Mouse (Mus musculus) c-Kit-positive CD71-positive TER-119-positive erythroid progenitor cells, embryonic 14.5 days (primary cell): ENCODE data around the gene Ctnnbl1.

ENCODE experiments used
- DNase-seq: peaks from one replicate; pipeline ENCODE4 v3.0.0-alpha.2; 2013; ENCODE audit warnings: low spot score

Gene Ctnnbl1

GRCm38 (mm10) chr2:157736854-157737850 lies at the start of gene Ctnnbl1:
Gene Ctnnbl1, plus strand, starts transcription at chr2:157737401.
- peak; percentile 99 for DNase-seq

DNA sequence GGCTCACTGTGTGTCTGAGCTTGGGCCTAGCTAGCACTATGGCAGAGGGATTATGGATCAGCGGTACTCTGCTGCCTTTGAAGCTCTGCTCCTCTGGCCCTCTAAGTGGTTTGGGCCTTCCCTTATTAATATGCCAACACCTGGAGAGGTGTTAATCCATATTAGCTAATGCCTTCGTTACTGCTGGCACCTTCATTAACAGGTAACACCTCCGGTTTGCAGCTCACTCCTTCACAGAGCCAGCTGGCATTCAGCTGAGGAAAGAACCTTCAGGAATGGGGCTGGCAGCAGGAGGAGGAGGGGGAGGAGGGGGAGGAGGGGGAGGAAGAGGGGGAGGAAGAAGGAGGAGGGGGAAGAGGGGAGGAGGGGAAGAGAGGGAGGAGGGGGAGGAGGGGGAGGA lies 49.7 kb upstream of the Ctnnbl1 start:
- no peak for DNase-seq

DNA sequence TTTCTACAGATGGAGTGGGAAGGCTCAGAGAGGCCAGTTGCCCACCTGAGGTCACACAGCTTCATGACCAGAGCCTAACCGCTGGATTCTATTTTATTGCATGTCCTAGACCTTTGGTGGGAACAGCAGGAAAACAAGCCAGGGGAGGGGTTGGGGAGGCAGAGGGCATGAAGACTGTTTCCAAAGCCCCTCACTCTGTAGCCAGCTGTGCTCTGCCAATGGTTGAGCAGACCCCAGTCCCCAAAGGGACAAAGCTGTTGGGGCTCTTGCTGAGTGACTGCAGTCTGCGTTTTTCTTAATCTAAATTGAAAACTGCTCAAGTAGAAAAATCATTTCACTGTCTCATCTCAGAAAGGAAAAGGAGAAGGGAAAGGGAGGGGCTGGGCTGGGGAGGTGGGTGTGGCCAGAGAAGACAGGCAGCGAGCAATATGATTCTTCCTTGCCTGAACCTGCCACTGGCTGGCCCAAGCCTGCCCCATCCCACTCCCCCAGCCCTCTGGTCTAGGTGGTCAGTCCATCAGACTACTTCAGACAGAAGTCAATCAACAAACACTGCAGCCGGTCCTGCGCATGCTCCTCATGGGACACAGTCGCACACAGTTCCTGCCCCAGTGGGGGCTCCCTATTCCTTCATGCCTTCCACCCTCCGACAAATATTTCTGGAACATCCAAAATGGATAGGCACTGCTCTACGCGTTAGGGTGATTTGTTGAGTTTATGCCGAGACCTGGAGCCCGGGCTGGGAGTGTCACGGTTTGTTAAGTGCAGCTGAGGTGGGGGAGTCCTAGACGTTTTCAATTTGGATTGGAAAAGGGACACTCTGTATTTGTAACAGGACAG lies 45.7 kb upstream of the Ctnnbl1 start:
- DNase-seq, result no peak

DNA sequence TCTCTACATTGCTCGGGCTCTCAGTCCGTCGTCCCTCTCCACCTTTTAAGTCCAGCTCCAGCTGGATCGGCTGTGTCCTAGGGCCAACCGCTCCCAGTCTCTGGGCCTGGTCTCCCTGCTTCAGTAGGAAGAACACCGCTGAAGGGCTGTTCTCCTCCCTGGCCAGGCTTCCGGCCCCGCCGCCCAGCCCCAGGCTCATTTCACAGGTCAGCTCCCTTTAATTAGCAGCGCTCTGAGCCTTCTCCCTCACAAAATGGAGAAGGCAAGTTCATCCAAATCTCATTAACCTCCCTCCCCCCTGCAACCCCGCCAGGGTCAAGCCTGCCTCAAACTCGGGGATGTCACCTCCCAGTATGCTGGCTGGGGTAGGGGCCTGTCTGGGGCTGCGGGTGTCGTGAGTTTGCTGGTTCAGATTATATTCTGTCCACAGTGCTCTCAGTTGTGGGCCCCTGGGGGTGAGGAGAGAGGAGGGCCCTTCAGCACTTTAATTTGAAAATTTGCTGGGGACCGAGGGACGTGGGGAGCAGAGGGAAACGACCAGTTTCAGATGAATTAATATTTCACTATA lies 44.8 kb upstream of the Ctnnbl1 start:
- DNase-seq, result no peak

DNA sequence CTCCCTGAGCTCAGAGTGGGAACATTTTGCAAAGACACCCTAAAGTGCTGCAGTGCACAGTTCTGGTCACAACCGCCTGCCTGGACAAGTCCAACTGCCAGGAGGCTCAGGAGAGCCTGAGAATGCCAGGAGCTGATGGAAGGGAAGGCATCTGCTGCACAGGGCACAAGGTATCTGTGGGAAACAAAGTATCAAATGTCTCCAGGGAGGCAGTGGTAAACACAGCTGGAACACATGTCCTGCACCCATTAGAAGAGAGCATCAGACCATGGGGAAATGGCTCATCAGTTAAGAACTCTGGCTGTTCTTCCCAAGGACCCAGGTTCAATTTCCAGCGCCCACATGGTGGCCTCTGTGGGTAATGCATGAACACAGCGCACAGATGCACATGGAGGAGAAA lies 43.6 kb upstream of the Ctnnbl1 start:
- DNase-seq, result no peak

DNA sequence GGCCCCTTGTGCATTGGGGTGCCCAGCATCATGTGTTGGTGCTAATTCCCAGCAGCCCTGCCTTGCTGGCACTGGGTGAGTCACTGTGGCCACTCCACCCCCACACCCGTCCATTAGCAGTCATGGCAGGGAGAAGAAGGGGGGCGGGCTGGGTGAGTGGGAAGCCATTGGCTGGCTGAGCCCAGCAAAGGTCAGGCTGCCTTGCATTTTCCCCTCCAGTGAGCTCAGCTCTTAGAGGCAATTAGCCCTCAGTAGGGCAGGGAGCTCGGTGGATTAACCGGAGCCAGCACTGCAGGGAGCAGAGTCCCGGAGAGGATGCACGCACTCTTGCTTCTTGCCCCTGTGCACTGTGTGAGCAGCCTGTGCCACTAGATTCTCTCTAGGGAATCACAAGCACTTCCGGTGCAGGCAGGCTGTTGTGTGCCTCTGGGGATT lies 40.9 kb upstream of the Ctnnbl1 start:
- DNase-seq, result no peak

DNA sequence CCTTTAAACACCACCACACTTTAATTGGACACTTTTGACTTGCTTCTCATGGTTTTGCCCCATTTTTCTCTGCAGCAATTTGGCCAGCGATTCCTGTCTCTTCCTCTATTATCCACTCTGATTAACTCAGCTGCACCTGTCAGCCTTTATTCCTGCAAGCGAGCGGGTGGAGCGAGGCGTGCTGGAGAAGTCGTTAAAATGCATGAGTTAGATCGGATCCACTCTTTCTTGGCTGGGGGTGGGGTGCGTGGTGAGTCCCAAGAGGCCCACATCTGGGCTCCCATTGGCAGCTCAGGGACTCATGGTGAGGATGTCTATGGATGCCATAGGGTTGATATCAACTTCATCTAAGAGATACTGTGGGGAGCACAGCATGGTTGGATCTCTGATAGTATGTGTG lies 34.0 kb upstream of the Ctnnbl1 start:
- no peak for DNase-seq

- DNase-seq, result no peak
Measured at GRCm38 (mm10) chr2:157704991-157705776, 32.0 kb upstream of the Ctnnbl1 start.

DNA sequence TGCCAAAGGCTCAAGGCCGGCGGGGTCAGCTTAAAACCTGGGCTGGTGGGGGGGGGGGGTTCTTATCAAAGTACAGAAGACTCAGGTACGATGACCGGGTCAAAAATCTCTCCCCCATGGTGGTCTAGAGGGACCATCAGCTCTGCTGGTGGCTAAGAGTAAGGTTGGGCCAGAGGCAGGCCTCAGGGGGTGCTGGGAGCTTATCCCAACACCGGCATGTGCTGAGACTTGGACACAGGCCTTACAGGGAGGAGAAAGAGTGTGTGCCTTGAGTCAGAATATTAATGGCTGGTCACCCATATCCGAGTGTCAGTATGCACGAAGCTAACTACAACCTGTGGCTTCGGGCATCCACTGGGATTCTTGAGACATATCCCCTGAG lies 31.4 kb upstream of the Ctnnbl1 start:
- no peak for DNase-seq

GRCm38 (mm10) chr2:157707191-157707923 lies 29.8 kb upstream of the Ctnnbl1 start:
- no peak for DNase-seq

DNA sequence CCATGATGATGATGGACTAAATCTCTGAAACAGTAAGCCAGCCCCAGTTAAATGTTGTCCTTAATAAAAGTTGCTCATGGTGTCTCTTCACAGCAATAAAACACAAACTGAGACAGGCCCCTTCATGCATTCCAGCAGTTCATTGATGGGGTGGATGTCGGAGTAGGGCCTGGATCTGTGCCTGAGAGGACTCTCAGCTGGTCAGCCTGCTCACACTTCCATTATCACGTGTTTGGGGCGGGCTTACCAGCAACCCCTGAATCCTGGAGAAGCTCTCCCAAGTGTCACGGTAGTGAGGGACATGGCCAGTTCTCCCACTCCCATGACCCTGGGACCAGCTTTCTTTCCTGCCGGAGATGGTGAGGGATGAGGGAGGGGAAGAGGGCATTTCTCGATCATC lies 24.5 kb upstream of the Ctnnbl1 start:
- no peak for DNase-seq

GRCm38 (mm10) chr2:157715586-157716191 lies 21.5 kb upstream of the Ctnnbl1 start:
- no peak for DNase-seq

DNA sequence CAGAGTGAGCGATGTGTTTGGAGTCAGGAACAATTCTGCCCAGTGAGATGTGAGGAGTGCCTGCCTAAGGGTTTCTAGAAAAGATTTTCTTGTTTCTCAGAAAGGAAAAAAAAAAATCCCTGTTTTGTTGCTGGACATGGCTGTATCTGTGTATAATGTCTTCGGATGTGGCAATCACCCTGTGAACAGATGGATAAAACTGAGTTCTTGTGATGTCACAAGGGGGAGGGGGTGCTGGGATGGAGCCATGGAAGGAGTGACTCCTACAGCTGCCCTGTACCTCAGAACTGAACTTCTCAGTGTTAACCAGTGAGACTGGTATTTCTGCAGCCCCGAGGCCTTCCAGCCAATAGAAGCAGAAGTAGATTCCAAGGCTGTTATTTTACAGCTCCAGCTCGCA lies 18.8 kb upstream of the Ctnnbl1 start:
- no peak for DNase-seq

GRCm38 (mm10) chr2:157723883-157724573 lies 13.2 kb upstream of the Ctnnbl1 start:
- DNase-seq, result no peak

GRCm38 (mm10) chr2:157724574-157724914 lies 12.7 kb upstream of the Ctnnbl1 start:
- no peak for DNase-seq

DNA sequence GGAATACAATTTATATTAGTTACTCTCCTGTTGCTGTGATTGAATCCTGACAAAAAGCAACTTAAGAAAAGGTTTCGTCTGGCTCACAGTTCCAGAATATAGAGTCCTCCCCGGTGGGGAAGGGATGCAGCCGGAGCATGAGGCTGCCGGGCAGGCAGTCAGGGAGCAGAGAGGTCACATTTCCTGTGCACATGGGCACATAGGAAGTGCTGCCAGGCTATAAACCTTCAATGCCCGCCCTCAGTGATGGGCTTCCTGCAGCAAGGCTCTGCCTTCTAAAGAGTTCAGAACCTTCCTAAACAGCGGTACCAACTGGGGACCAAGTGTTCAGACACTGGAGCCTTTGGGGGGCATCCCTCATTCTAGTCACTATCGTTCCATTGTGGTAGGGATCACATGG lies 7.4 kb downstream of the Ctnnbl1 start:
- DNase-seq, result no peak

GRCm38 (mm10) chr2:157745735-157746134 lies 8.5 kb downstream of the Ctnnbl1 start:
- no peak for DNase-seq

- DNase-seq, result no peak
Measured at GRCm38 (mm10) chr2:157746558-157746957, 9.4 kb downstream of the Ctnnbl1 start.

- DNase-seq, result no peak
Measured at GRCm38 (mm10) chr2:157747989-157748388, 10.8 kb downstream of the Ctnnbl1 start.

DNA sequence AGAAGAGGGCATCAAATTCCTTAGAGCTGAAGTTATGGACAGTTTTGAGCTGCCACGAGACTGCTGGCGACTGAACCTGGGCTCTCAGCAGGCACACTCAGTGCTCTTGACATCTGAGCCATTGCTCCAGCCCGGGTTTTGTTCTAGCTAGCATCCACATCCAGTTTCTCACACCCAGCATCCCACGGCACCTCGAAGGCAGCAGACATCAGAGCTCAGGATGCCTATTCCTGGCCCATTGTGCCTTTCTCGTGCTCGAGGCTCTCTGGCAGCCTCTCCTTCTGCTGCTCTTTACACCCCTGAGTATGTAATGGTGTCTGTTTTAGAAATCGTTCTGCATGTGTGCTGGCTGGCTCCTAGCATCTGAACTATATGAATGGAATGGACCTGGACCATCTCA lies 13.3 kb downstream of the Ctnnbl1 start:
- no peak for DNase-seq
